10 mouse cellular contexts compared by ENCODE assay signal in genomic region chr2:35583406-35583805, GRCm38 (mm10). TPM values are rescaled to one million over a fixed set of nuclear protein-coding genes. Genes with fewer than 3 reads are reported as not detected.
DNase-seq lines count a peak whose midpoint lies in the region; ATAC-seq and TF ChIP-seq lines count a peak whose summit lies in the region.
"Had no signal": no experiment of that assay in that cellular context is flagged by ENCODE, and none has a peak within 500 bp of the region (broad histone marks: within the 10 kb centered on the region; RNA-seq: fewer than 3 reads in every experiment).

No protein-coding gene starts in this region.

- H3K4me2 ChIP-seq in kidney, postnatal 0 days (ENCODE audit: low read length) = peak overlapping the region; percentile 96
- peak overlapping the region; percentile 98 for H3K4me2 ChIP-seq in hindbrain, embryonic 12.5 days (replicated peaks)
- peak overlapping the region; percentile 66 for H3K4me2 ChIP-seq in liver, embryonic 12.5 days
- peak overlapping the region; percentile 94 for H3K4me2 ChIP-seq in myocyte (ENCODE audit: low read depth)

- H3K79me2 ChIP-seq in myocyte (ENCODE audit: control insufficient read depth, insufficient read depth) = no peaks in the 10 kb centered on the region

- no peak overlapping the region for H3K4me3 ChIP-seq in kidney, postnatal 0 days (replicated peaks; ENCODE audit: low read depth, low read length)
- 0 out of 2 replicates have a peak overlapping the region, but pooled peaks have one; percentile 52 for H3K4me3 ChIP-seq in hindbrain, embryonic 12.5 days
- no peak overlapping the region for H3K4me3 ChIP-seq in liver, embryonic 12.5 days
- H3K4me3 ChIP-seq in myocyte = peak overlapping the region; percentile 27

- no peaks in the 10 kb centered on the region for H3K9me3 ChIP-seq in kidney, postnatal 0 days (replicated peaks; ENCODE audit: low read length)
- H3K9me3 ChIP-seq in hindbrain, embryonic 12.5 days (replicated peaks) = no peaks in the 10 kb centered on the region
- H3K9me3 ChIP-seq in liver, embryonic 12.5 days (replicated peaks) = no peaks in the 10 kb centered on the region
- H3K9me3 ChIP-seq: megakaryocyte, embryonic 14.5 days had no signal

- H3K27ac ChIP-seq in kidney, postnatal 0 days = no peak overlapping the region
- no peak overlapping the region for H3K27ac ChIP-seq in hindbrain, embryonic 12.5 days
- no peak overlapping the region for H3K27ac ChIP-seq in liver, embryonic 12.5 days

- H3K27me3 ChIP-seq in kidney, postnatal 0 days (ENCODE audit: insufficient read depth, low read length) = no peaks in the 10 kb centered on the region
- peaks cover 73% of the 10 kb centered on the region for H3K27me3 ChIP-seq in hindbrain, embryonic 12.5 days
- H3K27me3 ChIP-seq in liver, embryonic 12.5 days (replicated peaks) = peaks cover 99% of the 10 kb centered on the region
- H3K27me3 ChIP-seq in myocyte (ENCODE audit: control insufficient read depth, insufficient read depth, insufficient read length) = no peaks in the 10 kb centered on the region

- peaks cover 15% of the 10 kb centered on the region; the same call in 1 of the 2 replicates for H3K4me1 ChIP-seq in kidney, postnatal 0 days (replicated peaks; ENCODE audit: insufficient read depth, low read length)
- peaks cover 39% of the 10 kb centered on the region for H3K4me1 ChIP-seq in hindbrain, embryonic 12.5 days
- H3K4me1 ChIP-seq in liver, embryonic 12.5 days = peaks cover 9% of the 10 kb centered on the region; the same call in 1 of the 2 replicates

- no peak overlapping the region for H3ac ChIP-seq in myocyte (ENCODE audit: control insufficient read depth, insufficient read length)

- no peak for DNase-seq in kidney, postnatal 0 days (ENCODE audit: low spot score)
- DNase-seq in kidney, adult 18-20 months = no peak
- no peak for DNase-seq in right cerebral cortex, postnatal 10 days (ENCODE audit: low spot score in 2 of 2)
- DNase-seq in frontal cortex, postnatal 25 days (ENCODE audit: low spot score in 2 of 2) = no peak
- DNase-seq: right cerebral cortex, postnatal 4 days had no signal

- H3K36me3 ChIP-seq in kidney, postnatal 0 days (ENCODE audit: insufficient read depth, low read length) = no peaks in the 10 kb centered on the region
- H3K36me3 ChIP-seq in hindbrain, embryonic 12.5 days = no peaks in the 10 kb centered on the region
- no peaks in the 10 kb centered on the region for H3K36me3 ChIP-seq in liver, embryonic 12.5 days
- no peaks in the 10 kb centered on the region for H3K36me3 ChIP-seq in myocyte (ENCODE audit: control insufficient read depth, insufficient read depth)

- TF ChIP-seq POLR2A in myocyte (IDR thresholded peaks at IDR 0.05; ENCODE audit: insufficient read length, low read depth) = no peak

- WGBS in kidney, postnatal 0 days = 65% methylated on average over 5 of the region's 5 CpGs
- WGBS in hindbrain, embryonic 12.5 days = 55% methylated on average over 5 of the region's 5 CpGs
- 59% methylated on average over 5 of the region's 5 CpGs for WGBS in liver, embryonic 12.5 days (ENCODE audit: insufficient replicate concordance)

- no peak for TF ChIP-seq CTCF in kidney, postnatal 0 days (IDR thresholded peaks at IDR 0.05; ENCODE audit: low read depth)

- ATAC-seq in kidney, postnatal 0 days (replicated peaks; ENCODE audit: low FRiP score, low read depth) = no peak
- ATAC-seq in hindbrain, embryonic 12.5 days (ENCODE audit: low FRiP score) = no peak
- no peak for ATAC-seq in liver, embryonic 12.5 days
- ATAC-seq in granulocyte monocyte progenitor cell, adult 5-6 weeks (replicated peaks; ENCODE audit: poor library complexity, severe bottlenecking) = no peak

- no peak overlapping the region for H3K9ac ChIP-seq in kidney, postnatal 0 days (ENCODE audit: low read depth, low read length)
- no peak overlapping the region for H3K9ac ChIP-seq in hindbrain, embryonic 12.5 days
- no peak overlapping the region for H3K9ac ChIP-seq in liver, embryonic 12.5 days

TF ChIP-seq in myocyte, 11 proteins besides CTCF, POLR2A, EP300 and RAD21:
- no peak for TF ChIP-seq MAX (IDR thresholded peaks at IDR 0.05; ENCODE audit: low read depth)
- no peak for TF ChIP-seq USF1 (IDR thresholded peaks at IDR 0.05; ENCODE audit: low read depth)
- TF ChIP-seq TCF12 (IDR thresholded peaks at IDR 0.05; ENCODE audit: insufficient read depth, poor library complexity, severe bottlenecking) = no peak
- no peak for TF ChIP-seq SRF (IDR thresholded peaks at IDR 0.05; ENCODE audit: control insufficient read depth, insufficient read length, low read depth)
- no peak for TF ChIP-seq REST (IDR thresholded peaks at IDR 0.05; ENCODE audit: insufficient read depth, insufficient read length)
- no peak for TF ChIP-seq CEBPB (IDR thresholded peaks at IDR 0.05; ENCODE audit: insufficient read depth, poor library complexity, severe bottlenecking)
- no peak for TF ChIP-seq TCF3 (IDR thresholded peaks at IDR 0.05; ENCODE audit: insufficient read length, low read depth)
- no peak for TF ChIP-seq POLR2AphosphoS2 (IDR thresholded peaks at IDR 0.05; ENCODE audit: insufficient read length, low read depth)
- no peak for TF ChIP-seq E2F4 (IDR thresholded peaks at IDR 0.05; ENCODE audit: insufficient read depth)
- TF ChIP-seq MYOG (IDR thresholded peaks at IDR 0.05; ENCODE audit: control insufficient read depth in 1 of 3, insufficient read depth in 1 of 3, insufficient read length in 2 of 3, low read depth in 2 of 3) = no peak
- TF ChIP-seq MYOD1 (IDR thresholded peaks at IDR 0.05; ENCODE audit: control insufficient read depth in 1 of 3, insufficient read length in 2 of 3, low read depth in 2 of 3) = no peak
TF ChIP-seq in myocyte: peak in this region for 0.

RNA-seq across cellular contexts. Expression of gene Dab2ip, which starts 25.3 kb away (rescaled TPM):
- polyA plus RNA-seq in kidney, postnatal 0 days (2015; fragmentation: Nextera tagmentation; extraction: Ambion mirVana) = 36.5 and 41.4 TPM in 2 replicates
- polyA plus RNA-seq in hindbrain, embryonic 12.5 days (2016; fragmentation: Nextera tagmentation; extraction: Ambion mirVana) = 64.8 and 68.1 TPM in 2 replicates
- 8.6 and 13.1 TPM in 2 replicates for polyA plus RNA-seq in liver, embryonic 12.5 days (2016; fragmentation: Nextera tagmentation; extraction: Ambion mirVana)
- 46.9 TPM for polyA plus RNA-seq in myocyte (2012; fragmentation: generic; extraction: Trizol)
- 3.6 and 8.0 TPM in 2 replicates for total RNA-seq in granulocyte monocyte progenitor cell, adult 5-6 weeks (2014; fragmentation: Nextera tagmentation)
- 3.0 and 3.9 TPM in 2 replicates for total RNA-seq in granulocyte monocyte progenitor cell, adult 5-6 weeks (2017)

Comparison
In these comparisons a context has a peak if more than half of its experiments do, and no peak if none do; other contexts are left out.
1. H3K4me3 ChIP-seq: peak in hindbrain, embryonic 12.5 days (single experiment) and myocyte (single experiment); none in kidney, postnatal 0 days (single experiment) and liver, embryonic 12.5 days (single experiment).
2. Peak in every context shown above with its lines, with median percentiles within 50 percentile points of each other: H3K4me2 ChIP-seq.